Mouse (Mus musculus): ENCODE results near the gene Mcoln3.
A peak's percentile ranks its signal among the peaks of the same experiment; 100 is the strongest.

Gene Mcoln3

GRCm38 (mm10) chr3:146134834-146135233 is 17.6 kb downstream of the Mcoln3 start:
- no peak for DNase-seq (ENCODE audit: low read depth)

GRCm38 (mm10) chr3:146135417-146135816 is 18.2 kb downstream of the Mcoln3 start:
- no peak for DNase-seq (ENCODE audit: low read depth)

- DNase-seq (ENCODE audit: low read depth): no peak
These were observed 19.2 kb downstream of the Mcoln3 start for GRCm38 (mm10) chr3:146136422-146136821.

GRCm38 (mm10) chr3:146140276-146140675 is 23.0 kb downstream of the Mcoln3 start:
- no peak for DNase-seq (ENCODE audit: low read depth)

- no peak for DNase-seq (ENCODE audit: low read depth)
These were observed 25.3 kb downstream of the Mcoln3 start for GRCm38 (mm10) chr3:146142523-146142922.

GRCm38 (mm10) chr3:146145501-146145900 is 28.3 kb downstream of the Mcoln3 start:
- DNase-seq (ENCODE audit: low read depth): no peak

GRCm38 (mm10) chr3:146146131-146146530 is 28.9 kb downstream of the Mcoln3 start:
- peak; percentile 36 for DNase-seq (ENCODE audit: low read depth)

GRCm38 (mm10) chr3:146149156-146150057 is 32.2 kb downstream of the Mcoln3 start, which contains the start of gene Mcoln2:
Mcoln2 (plus strand) TSS chr3:146149833.
- no peak for DNase-seq (ENCODE audit: low read depth)

- no peak for DNase-seq (ENCODE audit: low read depth)
These were observed 32.8 kb downstream of the Mcoln3 start for GRCm38 (mm10) chr3:146150058-146150400.

- no peak for DNase-seq (ENCODE audit: low read depth)
These were observed 33.3 kb downstream of the Mcoln3 start for GRCm38 (mm10) chr3:146150560-146150959.

GRCm38 (mm10) chr3:146151328-146151727 is 34.1 kb downstream of the Mcoln3 start:
- DNase-seq (ENCODE audit: low read depth): no peak

GRCm38 (mm10) chr3:146151755-146152154 is 34.5 kb downstream of the Mcoln3 start:
- DNase-seq (ENCODE audit: low read depth): no peak

GRCm38 (mm10) chr3:146152348-146152747 is 35.1 kb downstream of the Mcoln3 start:
- DNase-seq (ENCODE audit: low read depth): no peak

GRCm38 (mm10) chr3:146152913-146153312 is 35.7 kb downstream of the Mcoln3 start:
- DNase-seq (ENCODE audit: low read depth): no peak

GRCm38 (mm10) chr3:146153862-146154611 is 36.8 kb downstream of the Mcoln3 start:
- peak; percentile 8 for DNase-seq (ENCODE audit: low read depth)

- no peak for DNase-seq (ENCODE audit: low read depth)
These were observed 38.7 kb downstream of the Mcoln3 start for GRCm38 (mm10) chr3:146155628-146156576.

GRCm38 (mm10) chr3:146156811-146157210 is 39.6 kb downstream of the Mcoln3 start:
- no peak for DNase-seq (ENCODE audit: low read depth)

- DNase-seq (ENCODE audit: low read depth): no peak
These were observed 40.8 kb downstream of the Mcoln3 start for GRCm38 (mm10) chr3:146158039-146158438.

GRCm38 (mm10) chr3:146159360-146159759 is 42.1 kb downstream of the Mcoln3 start:
- DNase-seq (ENCODE audit: low read depth): peak; percentile 23

- DNase-seq (ENCODE audit: low read depth): no peak
These were observed 44.9 kb downstream of the Mcoln3 start for GRCm38 (mm10) chr3:146162197-146162596.

GRCm38 (mm10) chr3:146169356-146169755 is 52.1 kb downstream of the Mcoln3 start:
- no peak for DNase-seq (ENCODE audit: low read depth)

- DNase-seq (ENCODE audit: low read depth): peak; percentile 42
These were observed 55.8 kb downstream of the Mcoln3 start for GRCm38 (mm10) chr3:146173030-146173429.
